Mouse (Mus musculus) MEL (cell line): ENCODE measurements around the gene Ndufa11. TPM values are rescaled to one million over a fixed set of nuclear protein-coding genes. Genes with fewer than 3 reads are reported as not detected.

Experiments
- DNase-seq: peaks from one replicate; pipeline ENCODE4 v3.0.0; 2011; ENCODE audit warnings: low read depth, low spot score
- H3K27ac ChIP-seq: 2 replicates; pipeline ENCODE4 v1.5.1; 2012; ENCODE audit warnings: low read depth, mild to moderate bottlenecking, control low read depth, low read length, moderate library complexity; ENCODE audit not compliant: control insufficient read depth
- H3K27me3 ChIP-seq, 2 experiments: fragments of 150-350 bp in 1 of 2; sonication (generic) in 1 of 2; 2 replicates each; pipeline ENCODE4 v1.6.1; 2012; ENCODE audit warnings: low read length in 2 of 2, mild to moderate bottlenecking in 2 of 2, improper control_type of control experiment in 1 of 2, moderate library complexity in 1 of 2; ENCODE audit not compliant: insufficient read depth in 2 of 2, control insufficient read depth in 1 of 2
- H3K36me3 ChIP-seq, 2 experiments: 2 replicates each; pipeline ENCODE4 v1.6.1; 2012 to 2014; ENCODE audit warnings: low read length in 2 of 2, improper control_type of control experiment in 1 of 2, inconsistent platforms in 1 of 2, mild to moderate bottlenecking in 1 of 2; ENCODE audit not compliant: insufficient read depth in 2 of 2, control insufficient read depth in 1 of 2
- H3K4me1 ChIP-seq, 2 experiments: fragments of 150-350 bp in 1 of 2; sonication (generic) in 1 of 2; 2 replicates each; pipeline ENCODE4 v1.6.1; 2012; ENCODE audit warnings: low read length in 2 of 2, improper control_type of control experiment in 1 of 2, mild to moderate bottlenecking in 1 of 2; ENCODE audit not compliant: insufficient read depth in 2 of 2, control insufficient read depth in 1 of 2
- H3K4me3 ChIP-seq, 2 experiments: fragments of 150-350 bp in 1 of 2; sonication (generic) in 1 of 2; 2 replicates each; pipeline ENCODE4 v1.5.1; 2012; ENCODE audit warnings: low read depth in 2 of 2, low read length in 2 of 2, mild to moderate bottlenecking in 2 of 2, moderate library complexity in 2 of 2, control low read depth in 1 of 2, improper control_type of control experiment in 1 of 2; ENCODE audit not compliant: control insufficient read depth in 1 of 2, insufficient read depth in 1 of 2
- H3K79me2 ChIP-seq: 2 replicates; pipeline ENCODE4 v1.6.1; 2012; ENCODE audit warnings: mild to moderate bottlenecking, low read length, moderate library complexity; ENCODE audit not compliant: control insufficient read depth, poor library complexity, insufficient read depth
- H3K9ac ChIP-seq: 2 replicates; pipeline ENCODE4 v1.6.1; 2012; ENCODE audit warnings: low read depth, mild to moderate bottlenecking, control low read depth, low read length, moderate library complexity; ENCODE audit not compliant: control insufficient read depth, poor library complexity, severe bottlenecking
- H3K9me3 ChIP-seq: fragments of 150-350 bp; sonication (generic); replicated peaks from 2 replicates; pipeline ENCODE4 v1.6.1; 2012; ENCODE audit warnings: mild to moderate bottlenecking, low read length, improper control_type of control experiment, moderate library complexity; ENCODE audit not compliant: insufficient read depth
- CHD1 ChIP-seq: IDR thresholded peaks from 2 replicates; pipeline ENCODE4 v1.6.1; 2012; ENCODE audit warnings: low read depth, mild to moderate bottlenecking, inconsistent platforms, low read length, improper control_type of control experiment
- CTCF ChIP-seq, 3 experiments: IDR thresholded peaks in 2 of 3; conservative IDR thresholded peaks in 1 of 3; 2 replicates each; pipeline ENCODE4 v1.5.1; 2011 to 2012; ENCODE audit warnings: low read length in 3 of 3, low read depth in 2 of 3, mild to moderate bottlenecking in 2 of 3, improper control_type of control experiment in 1 of 3, inconsistent platforms in 1 of 3, mixed read lengths in 1 of 3, moderate library complexity in 1 of 3; ENCODE audit not compliant: control insufficient read depth in 1 of 3, insufficient read depth in 1 of 3, poor library complexity in 1 of 3, severe bottlenecking in 1 of 3
- ELF1 ChIP-seq: IDR thresholded peaks from 2 replicates; pipeline ENCODE4 v1.6.1; 2014; ENCODE audit warnings: low read depth, mild to moderate bottlenecking, inconsistent platforms, low read length, improper control_type of control experiment, moderate library complexity
- EP300 ChIP-seq, 2 experiments: IDR thresholded peaks; 2 replicates each; pipeline ENCODE4 v1.6.1; 2011; ENCODE audit warnings: improper control_type of control experiment in 2 of 2, low read length in 2 of 2, low read depth in 1 of 2, mild to moderate bottlenecking in 1 of 2
- ETS1 ChIP-seq: IDR thresholded peaks from 2 replicates; pipeline ENCODE4 v1.6.1; 2012; ENCODE audit warnings: low read depth, mild to moderate bottlenecking, inconsistent platforms, low read length, improper control_type of control experiment, moderate library complexity
- GABPA ChIP-seq: IDR thresholded peaks from 2 replicates; pipeline ENCODE4 v1.6.1; 2012; ENCODE audit warnings: low read depth, mild to moderate bottlenecking, inconsistent platforms, low read length, improper control_type of control experiment, moderate library complexity
- GATA1 ChIP-seq: IDR thresholded peaks from 2 replicates; pipeline ENCODE4 v1.6.1; 2011; ENCODE audit warnings: low read depth, low read length, improper control_type of control experiment
- HCFC1 ChIP-seq: IDR thresholded peaks from 2 replicates; pipeline ENCODE4 v1.6.1; 2012; ENCODE audit warnings: low read depth, mild to moderate bottlenecking, inconsistent platforms, low read length, improper control_type of control experiment, moderate library complexity
- KAT2A ChIP-seq: conservative IDR thresholded peaks from 2 replicates; pipeline ENCODE4 v1.6.1; 2012; ENCODE audit warnings: low read depth, low read length, improper control_type of control experiment, inconsistent platforms
- MAX ChIP-seq: IDR thresholded peaks from 2 replicates; pipeline ENCODE4 v1.6.1; 2011; ENCODE audit warnings: low read length, improper control_type of control experiment
- MAZ ChIP-seq: IDR thresholded peaks from 2 replicates; pipeline ENCODE4 v1.6.1; 2012; ENCODE audit warnings: low read depth, mild to moderate bottlenecking, inconsistent platforms, low read length, improper control_type of control experiment
- MEF2A ChIP-seq: IDR thresholded peaks from 2 replicates; pipeline ENCODE4 v1.6.1; 2014; ENCODE audit warnings: low read depth, mild to moderate bottlenecking, inconsistent platforms, low read length, improper control_type of control experiment; ENCODE audit not compliant: poor library complexity, insufficient replicate concordance, severe bottlenecking; ENCODE audit errors: extremely low read depth
- MXI1 ChIP-seq: IDR thresholded peaks from 2 replicates; pipeline ENCODE4 v1.6.1; 2011; ENCODE audit warnings: mild to moderate bottlenecking, low read depth, low read length, improper control_type of control experiment
- MYC ChIP-seq: IDR thresholded peaks from 2 replicates; pipeline ENCODE4 v1.6.1; 2011; ENCODE audit warnings: low read depth, mild to moderate bottlenecking, low read length, improper control_type of control experiment, moderate library complexity
- NELFE ChIP-seq: IDR thresholded peaks from 2 replicates; pipeline ENCODE4 v1.6.1; 2011; ENCODE audit warnings: low read depth, low read length, improper control_type of control experiment
- NRF1 ChIP-seq: IDR thresholded peaks from 2 replicates; pipeline ENCODE4 v1.6.1; 2014; ENCODE audit warnings: low read depth, mild to moderate bottlenecking, inconsistent platforms, low read length, improper control_type of control experiment, moderate library complexity; ENCODE audit not compliant: poor library complexity, insufficient read depth, severe bottlenecking
- POLR2A ChIP-seq, 2 experiments: IDR thresholded peaks; 2 replicates each; pipeline ENCODE4 v1.6.1; 2011 to 2012; ENCODE audit warnings: low read length in 2 of 2, mild to moderate bottlenecking in 2 of 2, control low read depth in 1 of 2, improper control_type of control experiment in 1 of 2, low read depth in 1 of 2, moderate library complexity in 1 of 2; ENCODE audit not compliant: control insufficient read depth in 1 of 2, insufficient read depth in 1 of 2, poor library complexity in 1 of 2
- POLR2AphosphoS2 ChIP-seq: IDR thresholded peaks from 2 replicates; pipeline ENCODE4 v1.6.1; 2011; ENCODE audit warnings: low read length, improper control_type of control experiment
- POLR2AphosphoS5 ChIP-seq: IDR thresholded peaks from 2 replicates; pipeline ENCODE4 v1.6.1; 2012; ENCODE audit warnings: low read depth, borderline replicate concordance, mild to moderate bottlenecking, inconsistent platforms, low read length, moderate library complexity, mixed read lengths
- RAD21 ChIP-seq: IDR thresholded peaks from 2 replicates; pipeline ENCODE4 v1.6.1; 2011; ENCODE audit warnings: mild to moderate bottlenecking, low read depth, low read length, improper control_type of control experiment
- RCOR1 ChIP-seq: IDR thresholded peaks from 2 replicates; pipeline ENCODE4 v1.6.1; 2012; ENCODE audit warnings: low read depth, mild to moderate bottlenecking, inconsistent platforms, low read length, improper control_type of control experiment
- SMC3 ChIP-seq: IDR thresholded peaks from 2 replicates; pipeline ENCODE4 v1.6.1; 2011; ENCODE audit warnings: low read depth, low read length, improper control_type of control experiment
- TBP ChIP-seq: IDR thresholded peaks from 2 replicates; pipeline ENCODE4 v1.8.0; 2011; ENCODE audit warnings: low read depth, low read length, improper control_type of control experiment
- TCF12 ChIP-seq: IDR thresholded peaks from 2 replicates; pipeline ENCODE4 v1.6.1; 2014; ENCODE audit warnings: low read depth, mild to moderate bottlenecking, inconsistent platforms, low read length, improper control_type of control experiment, moderate library complexity
- USF1 ChIP-seq: IDR thresholded peaks from 2 replicates; pipeline ENCODE4 v1.6.1; 2014; ENCODE audit warnings: low read depth, mild to moderate bottlenecking, inconsistent platforms, low read length, improper control_type of control experiment, moderate library complexity
- ZKSCAN1 ChIP-seq: IDR thresholded peaks from 2 replicates; pipeline ENCODE4 v1.6.1; 2012; ENCODE audit warnings: low read depth, mild to moderate bottlenecking, inconsistent platforms, low read length, improper control_type of control experiment, moderate library complexity
- ZMIZ1 ChIP-seq: IDR thresholded peaks from 2 replicates; pipeline ENCODE4 v1.6.1; 2012; ENCODE audit warnings: low read depth, mild to moderate bottlenecking, inconsistent platforms, low read length, improper control_type of control experiment, moderate library complexity
- polyA plus RNA-seq, 2 experiments: library from polyadenylated mRNA; stranded (reverse) in 1 of 2; unstranded in 1 of 2; fragments of >175 nt in 1 of 2; fragments of >200 nt in 1 of 2; gene quantifications; 2 replicates each; pipeline versions ENCODE4 v1.2.1 to v1.2.4; 2012; ENCODE audit warnings: low replicate concordance in 2 of 2, low read depth in 1 of 2; ENCODE audit not compliant: insufficient read length in 2 of 2, insufficient read depth in 1 of 2, missing spikeins in 1 of 2
- total RNA-seq: library from RNA; depleted of rRNA; stranded (reverse); fragments of 300-350 nt; gene quantifications from 2 replicates; pipeline ENCODE4 v1.2.3, GENCODE M21; 2012

The Ndufa11 gene
- total and polyA plus RNA-seq, 3 experiments: 249 to 351 TPM; not detected in 1

- no peaks in the 10 kb centered on the region for H3K27me3 ChIP-seq
- peaks cover 0 to 3% of the 10 kb centered on the region in 2 experiments; a peak in 1 of 4 replicates for H3K36me3 ChIP-seq
- DNase-seq: peak; percentile 45
- H3K79me2 ChIP-seq: no peaks in the 10 kb centered on the region; the same call in 1 of the 2 replicates
- H3K4me1 ChIP-seq: peaks cover 0 to 14% of the 10 kb centered on the region in 2 experiments; a peak in 3 of 4 replicates
- no peaks in the 10 kb centered on the region for H3K9me3 ChIP-seq
- TF ChIP-seq CTCF (IDR thresholded peaks at IDR 0.05 in 2 of 3, conservative IDR thresholded peaks at IDR 0.05 in 1 of 3; ENCODE audit: control insufficient read depth in 1 of 3, insufficient read depth in 1 of 3, low read depth in 2 of 3, low read length in 3 of 3, poor library complexity in 1 of 3, severe bottlenecking in 1 of 3) (peak; percentile 32 to 67 (median 55); a peak in 5 of 6 replicates), RAD21 (peak; percentile 28), HCFC1 (no peak), GABPA (no peak), POLR2AphosphoS2 (no peak), MAZ (peak; percentile 85), SMC3 (peak; percentile 45), ZMIZ1 (no peak), POLR2A (IDR thresholded peaks at IDR 0.05; ENCODE audit: control insufficient read depth in 1 of 2, insufficient read depth in 1 of 2, low read depth in 1 of 2, low read length in 2 of 2, poor library complexity in 1 of 2) (no peak), MEF2A (no peak), POLR2AphosphoS5 (no peak)
- peak overlapping the region; percentile 47 to 71 for H3K4me3 ChIP-seq
- peak overlapping the region; percentile 67 for H3K9ac ChIP-seq
- H3K27ac ChIP-seq: no peak overlapping the region
Observed at GRCm38 (mm10) chr17:56756703-56757399, 39.3 kb downstream of the Ndufa11 start.

GRCm38 (mm10) chr17:56757416-56758123 is 40.0 kb downstream of the Ndufa11 start, which contains the start of gene Nrtn:
Gene Nrtn, minus strand, starts transcription at chr17:56757530.
- H3K9me3 ChIP-seq: no peaks in the 10 kb centered on the region
- no peaks in the 10 kb centered on the region for H3K27me3 ChIP-seq
- H3K9ac ChIP-seq: peak within 1 kb of the TSS; percentile 67
- DNase-seq: peak; percentile 84
- H3K27ac ChIP-seq: peak within 1 kb of the TSS; percentile 31
- no peaks in the 10 kb centered on the region; the same call in 1 of the 2 replicates for H3K79me2 ChIP-seq
- peaks cover 0 to 6% of the 10 kb centered on the region in 2 experiments; a peak in 2 of 4 replicates for H3K36me3 ChIP-seq
- peaks cover 0 to 17% of the 10 kb centered on the region in 2 experiments; a peak in 3 of 4 replicates for H3K4me1 ChIP-seq
- H3K4me3 ChIP-seq: peak within 1 kb of the TSS; percentile 47 to 71
- TF ChIP-seq TBP (no peak), POLR2AphosphoS5 (no peak), TCF12 (peak; percentile 11; the same call in 1 of the 2 replicates), RCOR1 (no peak), GABPA (no peak), SMC3 (no peak), ZMIZ1 (no peak), NRF1 (0 out of 2 replicates have a peak, but pooled peaks have one; percentile 27), CHD1 (no peak), ELF1 (no peak), MEF2A (no peak), RAD21 (no peak), ZKSCAN1 (no peak), HCFC1 (no peak), EP300 (IDR thresholded peaks at IDR 0.05; ENCODE audit: low read depth in 1 of 2, low read length in 2 of 2) (0 out of 4 replicates have a peak, but pooled peaks of 1 of the 2 experiments have one; percentile 5), GATA1 (no peak), MYC (peak; percentile 15; the same call in 1 of the 2 replicates), USF1 (peak; percentile 63), NELFE (peak; percentile 31), MXI1 (0 out of 2 replicates have a peak, but pooled peaks have one; percentile 4), MAX (peak; percentile 21; the same call in 1 of the 2 replicates), KAT2A (no peak), ETS1 (no peak)
